Mouse (Mus musculus): Measurements from ENCODE around the gene Gm6614.

GRCm38 (mm10) chr6:142041896-142042295 is 30.7 kb upstream of the Gm6614 start:
- TF ChIP-seq CTCF (IDR thresholded peaks at IDR 0.05; ENCODE audit: low read depth) (no peak), EP300 (IDR thresholded peaks at IDR 0.05; ENCODE audit: low read depth) (no peak)
